Mouse (Mus musculus) G1E (cell line): ENCODE data around the gene Aftph. TPM values are rescaled to one million over a fixed set of nuclear protein-coding genes. Genes with fewer than 3 reads are reported as not detected.

Source experiments
- ATAC-seq: 2 replicates; pipeline ENCODE4 v1.8.0; 2016; ENCODE audit warnings: mild to moderate bottlenecking; ENCODE audit not compliant: insufficient number of reproducible peaks, poor library complexity, low FRiP score, severe bottlenecking; ENCODE audit errors: extremely low read depth
- DNase-seq: peaks from one replicate; pipeline ENCODE4 v3.0.0; 2012; ENCODE audit warnings: low spot score
- H3K27me3 ChIP-seq: 2 replicates; pipeline ENCODE4 v1.6.1; 2012; ENCODE audit warnings: mild to moderate bottlenecking, low read length, inconsistent platforms; ENCODE audit not compliant: insufficient read depth
- H3K36me3 ChIP-seq: replicated peaks from 2 replicates; pipeline ENCODE3; 2012; ENCODE audit warnings: mild to moderate bottlenecking, inconsistent platforms
- H3K4me1 ChIP-seq: 2 replicates; pipeline ENCODE4 v1.6.1; 2012; ENCODE audit warnings: low read depth, low read length, inconsistent platforms, mixed read lengths; ENCODE audit not compliant: insufficient read depth
- H3K4me3 ChIP-seq: 2 replicates; pipeline ENCODE4 v1.5.1; 2012; ENCODE audit warnings: low read depth, mild to moderate bottlenecking, inconsistent platforms, low read length, moderate library complexity, mixed read lengths
- H3K9me3 ChIP-seq: replicated peaks from 2 replicates; pipeline ENCODE4 v1.6.1; 2012; ENCODE audit warnings: inconsistent platforms
- CTCF ChIP-seq: IDR thresholded peaks from 2 replicates; pipeline ENCODE4 v1.5.1; 2012; ENCODE audit warnings: low read depth, low read length, inconsistent platforms, mixed read lengths
- GATA1 ChIP-seq: IDR thresholded peaks from 2 replicates; pipeline ENCODE4 v1.6.1; 2012; ENCODE audit warnings: borderline replicate concordance, low read length, inconsistent platforms, mixed read lengths
- GATA2 ChIP-seq: IDR thresholded peaks from 2 replicates; pipeline ENCODE4 v1.6.1; 2012; ENCODE audit warnings: low read depth, low read length, inconsistent platforms, borderline replicate concordance
- POLR2AphosphoS5 ChIP-seq: IDR thresholded peaks from 2 replicates; pipeline ENCODE4 v1.6.1; 2012; ENCODE audit warnings: low read depth, low read length, inconsistent platforms; ENCODE audit not compliant: insufficient replicate concordance
- TAL1 ChIP-seq: conservative IDR thresholded peaks from 2 replicates; pipeline ENCODE4 v1.6.1; 2012; ENCODE audit warnings: low read depth, low read length, inconsistent platforms, mixed read lengths
- polyA plus RNA-seq: library from polyadenylated mRNA; stranded (reverse); fragments of >175 nt; gene quantifications from 2 replicates; pipeline ENCODE4 v1.2.3, GENCODE M21; 2012
- total RNA-seq, 2 experiments: library from RNA; stranded (forward) in 1 of 2; stranded (reverse) in 1 of 2; fragments of 200-1000 nt in 1 of 2; fragments of >200 nt in 1 of 2; fragmentation: Nextera tagmentation in 1 of 2; gene quantifications; 2 replicates each; pipeline ENCODE4 v1.2.3; 2014 to 2017

The Aftph gene
- total and polyA plus RNA-seq, 3 experiments, result 9.0 to 103 (median 56.9) TPM

- peaks cover 7% of the 10 kb centered on the region for H3K4me1 ChIP-seq
- DNase-seq, result no peak
- ATAC-seq, result no peak
- peaks cover 74% of the 10 kb centered on the region for H3K36me3 ChIP-seq
- no peaks in the 10 kb centered on the region for H3K9me3 ChIP-seq
- TF ChIP-seq GATA2 (no peak), GATA1 (no peak), CTCF (no peak), POLR2AphosphoS5 (no peak), TAL1 (no peak)
- H3K4me3 ChIP-seq, result no peak overlapping the region
- no peaks in the 10 kb centered on the region for H3K27me3 ChIP-seq
Measured at GRCm38 (mm10) chr11:20650006-20650639, 91.3 kb downstream of the Aftph start.

GRCm38 (mm10) chr11:20649477-20649876, 91.9 kb downstream of the Aftph start:
- Histone ChIP-seq H3K4me3 (no peak overlapping the region), H3K27me3 (no peaks in the 10 kb centered on the region), H3K9me3 (no peaks in the 10 kb centered on the region), H3K4me1 (peaks cover 7% of the 10 kb centered on the region), H3K36me3 (peaks cover 70% of the 10 kb centered on the region)
- no peak for DNase-seq
- no peak for ATAC-seq
- TF ChIP-seq GATA2 (no peak), TAL1 (no peak), CTCF (no peak), GATA1 (no peak), POLR2AphosphoS5 (no peak)

- no peaks in the 10 kb centered on the region for H3K27me3 ChIP-seq
Measured at GRCm38 (mm10) chr11:20647902-20648625, 93.3 kb downstream of the Aftph start.

GRCm38 (mm10) chr11:20646986-20647726, 94.2 kb downstream of the Aftph start:
- H3K36me3 ChIP-seq, result peaks cover 54% of the 10 kb centered on the region
- H3K4me3 ChIP-seq, result no peak overlapping the region
- peaks cover 16% of the 10 kb centered on the region for H3K4me1 ChIP-seq
- DNase-seq (no peak), ATAC-seq (no peak)
- H3K9me3 ChIP-seq, result no peaks in the 10 kb centered on the region
- no peak for TF ChIP-seq POLR2AphosphoS5
- H3K27me3 ChIP-seq, result no peaks in the 10 kb centered on the region

More at GRCm38 (mm10) chr11:20647902-20648625, 93.3 kb downstream of the Aftph start:
- peaks cover 59% of the 10 kb centered on the region for H3K36me3 ChIP-seq
- H3K4me3 ChIP-seq, result no peak overlapping the region
- no peaks in the 10 kb centered on the region for H3K9me3 ChIP-seq
- peaks cover 11% of the 10 kb centered on the region for H3K4me1 ChIP-seq
- TF ChIP-seq TAL1 (no peak), POLR2AphosphoS5 (no peak), GATA1 (no peak), CTCF (no peak), GATA2 (no peak)
- no peak for DNase-seq
- no peak for ATAC-seq

GRCm38 (mm10) chr11:20646142-20646541, 95.2 kb downstream of the Aftph start:
- no peak for ATAC-seq
- peaks cover 47% of the 10 kb centered on the region for H3K36me3 ChIP-seq
- H3K27me3 ChIP-seq, result no peaks in the 10 kb centered on the region
- H3K4me3 ChIP-seq, result no peak overlapping the region
- no peaks in the 10 kb centered on the region for H3K9me3 ChIP-seq
- no peak for TF ChIP-seq GATA2
- TF ChIP-seq GATA1, result no peak
- no peak for TF ChIP-seq TAL1
- no peak for TF ChIP-seq POLR2AphosphoS5
- no peak for TF ChIP-seq CTCF
- peaks cover 22% of the 10 kb centered on the region for H3K4me1 ChIP-seq
- DNase-seq, result no peak

- TF ChIP-seq POLR2AphosphoS5, result no peak
- TF ChIP-seq TAL1, result no peak
- no peak for TF ChIP-seq CTCF
- DNase-seq (no peak), ATAC-seq (no peak)
- H3K4me3 ChIP-seq, result no peak overlapping the region
- H3K27me3 ChIP-seq, result no peaks in the 10 kb centered on the region
- H3K9me3 ChIP-seq, result no peaks in the 10 kb centered on the region
- H3K36me3 ChIP-seq, result peaks cover 42% of the 10 kb centered on the region
- H3K4me1 ChIP-seq, result peaks cover 28% of the 10 kb centered on the region
Measured at GRCm38 (mm10) chr11:20645521-20645920, 95.9 kb downstream of the Aftph start.
